Mouse (Mus musculus) midbrain, embryonic 13.5 days (tissue): Measurements from ENCODE around the gene Tmem40. TPM values are rescaled to one million over a fixed set of nuclear protein-coding genes. Genes with fewer than 3 reads are reported as not detected.

ENCODE experiments used
- ATAC-seq: fragments of 200-750 bp; cut with Nextera tagmentation; 2 replicates; pipeline ENCODE4 v1.8.0; 2017; ENCODE audit warnings: mild to moderate bottlenecking, moderate TSS enrichment, moderate library complexity
- H3K27ac ChIP-seq: fragments of 300-500 bp; sonication (generic); 2 replicates; pipeline ENCODE4 v1.5.1; 2015; ENCODE audit warnings: inconsistent platforms, mild to moderate bottlenecking, moderate library complexity
- H3K27me3 ChIP-seq: fragments of 300-500 bp; sonication (generic); 2 replicates; pipeline ENCODE4 v1.6.1; 2015; ENCODE audit warnings: mild to moderate bottlenecking, inconsistent platforms
- H3K36me3 ChIP-seq: fragments of 300-500 bp; sonication (generic); 2 replicates; pipeline ENCODE4 v1.6.1; 2015; ENCODE audit warnings: mild to moderate bottlenecking, inconsistent platforms
- H3K4me1 ChIP-seq: fragments of 300-500 bp; sonication (generic); replicated peaks from 2 replicates; pipeline ENCODE4 v1.6.1; 2015; ENCODE audit warnings: inconsistent platforms
- H3K4me2 ChIP-seq: fragments of 300-500 bp; sonication (generic); replicated peaks from 2 replicates; pipeline ENCODE4 v1.6.1; 2015; ENCODE audit warnings: moderate library complexity, mild to moderate bottlenecking, inconsistent platforms
- H3K4me3 ChIP-seq: fragments of 300-500 bp; sonication (generic); replicated peaks from 2 replicates; pipeline ENCODE4 v1.5.1; 2015; ENCODE audit warnings: mild to moderate bottlenecking, inconsistent platforms
- H3K9ac ChIP-seq: fragments of 300-500 bp; sonication (generic); replicated peaks from 2 replicates; pipeline ENCODE4 v1.6.1; 2015; ENCODE audit warnings: mild to moderate bottlenecking, inconsistent platforms
- H3K9me3 ChIP-seq: fragments of 300-500 bp; sonication (generic); 2 replicates; pipeline ENCODE4 v1.6.1; 2016; ENCODE audit warnings: mild to moderate bottlenecking, inconsistent platforms
- WGBS: fragments of 180-500 bp; shearing (Covaris S2); methylation state at CpG from one replicate; pipeline ENCODE4 v1.1.7; 2015; 5-methylcytosine and 5-hydroxymethylcytosine counted together
- polyA plus RNA-seq: library from polyadenylated mRNA; unstranded; fragments of >200 nt; fragmentation: Nextera tagmentation; extraction: Ambion mirVana; gene quantifications from 2 replicates; pipeline ENCODE4 v1.2.1, GENCODE M21; 2015

The Tmem40 gene
- polyA plus RNA-seq, 1 experiment from 2014 or later, result 0.79 TPM

- Histone ChIP-seq H3K36me3 (peaks cover 99% of the 10 kb centered on the region), H3K4me1 (no peaks in the 10 kb centered on the region), H3K27me3 (no peaks in the 10 kb centered on the region), H3K4me3 (no peak overlapping the region), H3K9ac (no peak overlapping the region), H3K9me3 (no peaks in the 10 kb centered on the region), H3K27ac (no peak overlapping the region), H3K4me2 (no peak overlapping the region)
- no peak for ATAC-seq
- 82% methylated on average over 10 of the region's 10 CpGs for WGBS
These were observed 28.8 kb upstream of the Tmem40 start for GRCm38 (mm10) chr6:115791016-115791415.

- ATAC-seq, result no peak
- H3K4me1 ChIP-seq, result no peaks in the 10 kb centered on the region
- WGBS, result 95% methylated on average over 3 of the region's 3 CpGs
- no peaks in the 10 kb centered on the region for H3K27me3 ChIP-seq
- H3K4me2 ChIP-seq, result no peak overlapping the region
- H3K27ac ChIP-seq, result no peak overlapping the region
- H3K9me3 ChIP-seq, result no peaks in the 10 kb centered on the region
- H3K4me3 ChIP-seq, result no peak overlapping the region
- no peak overlapping the region for H3K9ac ChIP-seq
- H3K36me3 ChIP-seq, result peaks cover 84% of the 10 kb centered on the region
These were observed 20.6 kb upstream of the Tmem40 start for GRCm38 (mm10) chr6:115782781-115783180.

GRCm38 (mm10) chr6:115776363-115776762 is 14.2 kb upstream of the Tmem40 start:
- peak overlapping the region; percentile 41; the same call in 1 of the 2 replicates for H3K9ac ChIP-seq
- no peak for ATAC-seq
- peak overlapping the region; percentile 75 for H3K4me3 ChIP-seq

GRCm38 (mm10) chr6:115775838-115776237 is 13.6 kb upstream of the Tmem40 start:
- no peak for ATAC-seq
- Histone ChIP-seq H3K27me3 (no peaks in the 10 kb centered on the region), H3K9me3 (no peaks in the 10 kb centered on the region), H3K27ac (no peak overlapping the region; the same call in 1 of the 2 replicates), H3K9ac (peak overlapping the region; percentile 87), H3K36me3 (peaks cover 15% of the 10 kb centered on the region), H3K4me1 (peaks cover 31% of the 10 kb centered on the region), H3K4me2 (peak overlapping the region; percentile 77), H3K4me3 (peak overlapping the region; percentile 75)
- 52% methylated on average over 3 of the region's 3 CpGs for WGBS

More at GRCm38 (mm10) chr6:115776363-115776762, 14.2 kb upstream of the Tmem40 start:
- H3K9me3 ChIP-seq, result no peaks in the 10 kb centered on the region
- no peaks in the 10 kb centered on the region for H3K27me3 ChIP-seq
- H3K4me1 ChIP-seq, result peaks cover 31% of the 10 kb centered on the region
- peaks cover 20% of the 10 kb centered on the region for H3K36me3 ChIP-seq
- 76% methylated on average over 9 of the region's 9 CpGs for whole genome bisulfite sequencing
- peak overlapping the region; percentile 77 for H3K4me2 ChIP-seq
- no peak overlapping the region for H3K27ac ChIP-seq

GRCm38 (mm10) chr6:115774501-115774921 is 12.3 kb upstream of the Tmem40 start, which contains the start of gene Cand2:
Gene Cand2 (plus strand): TSS chr6:115774538.
- Histone ChIP-seq H3K27ac (peak within 1 kb of the TSS; percentile 76), H3K9me3 (no peaks in the 10 kb centered on the region), H3K9ac (peak within 1 kb of the TSS; percentile 87), H3K27me3 (no peaks in the 10 kb centered on the region), H3K4me3 (peak within 1 kb of the TSS; percentile 75), H3K36me3 (peaks cover 6% of the 10 kb centered on the region; the same call in 1 of the 2 replicates), H3K4me2 (peak within 1 kb of the TSS; percentile 77), H3K4me1 (peaks cover 31% of the 10 kb centered on the region)
- peak; percentile 87 for ATAC-seq
- 0% methylated on average over 19 of the region's 28 CpGs for WGBS

- Histone ChIP-seq H3K27ac (peak overlapping the region; percentile 53), H3K27me3 (no peaks in the 10 kb centered on the region), H3K9me3 (no peaks in the 10 kb centered on the region), H3K4me1 (peaks cover 31% of the 10 kb centered on the region), H3K4me3 (peak overlapping the region; percentile 75), H3K4me2 (peak overlapping the region; percentile 77), H3K36me3 (peaks cover 5% of the 10 kb centered on the region; the same call in 1 of the 2 replicates), H3K9ac (peak overlapping the region; percentile 54)
- ATAC-seq, result peak; percentile 87
- WGBS, result under 1% methylated on average over 12 of the region's 14 CpGs
These were observed 11.8 kb upstream of the Tmem40 start for GRCm38 (mm10) chr6:115773966-115774413.

DNA sequence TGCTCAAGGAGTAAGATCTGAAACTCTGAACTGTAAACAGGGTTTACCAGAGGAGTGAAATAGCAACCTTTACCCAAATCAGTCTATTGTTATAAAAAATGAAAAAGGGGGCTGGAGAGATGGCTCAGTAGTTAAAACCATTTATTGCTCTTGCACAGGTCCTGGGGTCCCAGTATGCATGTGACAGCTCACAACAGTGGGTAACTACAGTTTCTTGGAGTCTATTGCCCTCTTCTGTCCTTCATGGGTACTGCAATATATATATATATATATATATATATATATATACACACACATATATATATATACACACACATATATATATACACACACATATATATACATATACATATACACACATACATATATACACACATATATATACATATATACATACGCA is 10.4 kb upstream of the Tmem40 start:
- no peak overlapping the region for H3K4me2 ChIP-seq
- H3K4me1 ChIP-seq, result peaks cover 31% of the 10 kb centered on the region
- 78% methylated on average over 1 of the region's 1 CpGs for WGBS
- no peaks in the 10 kb centered on the region for H3K27me3 ChIP-seq
- H3K36me3 ChIP-seq, result no peaks in the 10 kb centered on the region
- no peak overlapping the region for H3K9ac ChIP-seq
- ATAC-seq, result no peak
- H3K9me3 ChIP-seq, result no peaks in the 10 kb centered on the region
- no peak overlapping the region for H3K4me3 ChIP-seq
- H3K27ac ChIP-seq, result no peak overlapping the region

DNA sequence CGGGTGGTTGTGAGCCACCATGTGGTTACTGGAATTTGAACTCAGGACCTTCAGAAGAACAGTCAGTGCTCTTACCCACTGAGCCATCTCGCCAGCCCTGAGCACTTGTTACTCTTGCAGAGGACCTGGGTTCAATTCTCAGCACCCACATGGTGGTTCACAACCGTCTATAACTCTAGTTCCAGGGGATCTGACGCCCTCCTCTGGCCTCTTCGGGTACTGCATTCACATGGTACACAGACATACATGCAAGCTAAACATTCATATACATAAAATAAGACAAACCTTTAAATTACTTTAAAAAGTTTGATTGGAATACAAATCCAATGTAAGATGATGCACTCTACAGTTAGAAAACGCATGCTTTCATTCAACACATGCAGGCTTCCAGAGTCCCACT is 10.0 kb upstream of the Tmem40 start:
- Histone ChIP-seq H3K9me3 (no peaks in the 10 kb centered on the region), H3K36me3 (no peaks in the 10 kb centered on the region), H3K9ac (no peak overlapping the region), H3K27me3 (no peaks in the 10 kb centered on the region), H3K27ac (no peak overlapping the region), H3K4me3 (no peak overlapping the region), H3K4me2 (no peak overlapping the region), H3K4me1 (peaks cover 31% of the 10 kb centered on the region)
- WGBS, result 77% methylated on average over 6 of the region's 6 CpGs
- no peak for ATAC-seq

DNA sequence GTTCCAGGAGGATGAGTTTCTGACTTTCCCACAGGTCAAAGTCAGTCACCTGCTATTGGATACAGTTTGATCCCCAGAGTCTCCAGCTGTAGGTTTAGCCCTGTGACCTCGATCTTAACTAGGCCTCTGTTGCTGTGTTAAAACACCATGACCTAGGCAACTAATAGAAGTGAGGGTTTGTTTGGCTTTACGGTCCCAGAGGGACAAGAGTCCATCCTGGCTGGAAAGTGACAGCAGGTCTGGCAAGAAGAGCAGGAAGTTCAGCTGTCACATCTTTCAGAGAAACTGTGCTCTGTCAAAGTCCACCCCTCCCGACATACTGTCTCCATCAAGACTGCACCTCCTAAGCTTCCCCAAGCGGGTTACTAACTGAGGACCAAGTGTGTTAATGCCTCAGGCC is 8.6 kb upstream of the Tmem40 start:
- Histone ChIP-seq H3K36me3 (no peaks in the 10 kb centered on the region), H3K4me3 (no peak overlapping the region), H3K9me3 (no peaks in the 10 kb centered on the region), H3K27me3 (no peaks in the 10 kb centered on the region), H3K4me1 (peaks cover 17% of the 10 kb centered on the region), H3K9ac (no peak overlapping the region), H3K27ac (no peak overlapping the region), H3K4me2 (no peak overlapping the region)
- no peak for ATAC-seq
- 87% methylated on average over 4 of the region's 4 CpGs for WGBS

GRCm38 (mm10) chr6:115770059-115770670 is 8.0 kb upstream of the Tmem40 start:
- H3K27ac ChIP-seq, result no peak overlapping the region
- 83% methylated on average over 20 of the region's 20 CpGs for WGBS

GRCm38 (mm10) chr6:115768207-115768606 is 6.0 kb upstream of the Tmem40 start:
- Histone ChIP-seq H3K4me3 (no peak overlapping the region), H3K4me1 (peaks cover 8% of the 10 kb centered on the region), H3K27me3 (no peaks in the 10 kb centered on the region), H3K4me2 (no peak overlapping the region), H3K9me3 (no peaks in the 10 kb centered on the region), H3K36me3 (no peaks in the 10 kb centered on the region), H3K9ac (no peak overlapping the region), H3K27ac (no peak overlapping the region)
- 95% methylated on average over 4 of the region's 4 CpGs for WGBS
- no peak for ATAC-seq

More at GRCm38 (mm10) chr6:115770059-115770670, 8.0 kb upstream of the Tmem40 start:
- no peaks in the 10 kb centered on the region for H3K9me3 ChIP-seq
- H3K27me3 ChIP-seq, result no peaks in the 10 kb centered on the region
- no peak overlapping the region for H3K4me3 ChIP-seq
- no peak for ATAC-seq
- peaks cover 10% of the 10 kb centered on the region for H3K4me1 ChIP-seq
- H3K9ac ChIP-seq, result no peak overlapping the region
- no peak overlapping the region for H3K4me2 ChIP-seq
- no peaks in the 10 kb centered on the region for H3K36me3 ChIP-seq

- H3K9ac ChIP-seq, result no peak overlapping the region
- no peaks in the 10 kb centered on the region for H3K27me3 ChIP-seq
- H3K4me3 ChIP-seq, result no peak overlapping the region
- no peak for ATAC-seq
- no peaks in the 10 kb centered on the region for H3K9me3 ChIP-seq
- H3K27ac ChIP-seq, result no peak overlapping the region
- WGBS, result 42% methylated on average over 9 of the region's 9 CpGs
- H3K4me2 ChIP-seq, result no peak overlapping the region
- H3K36me3 ChIP-seq, result no peaks in the 10 kb centered on the region
- H3K4me1 ChIP-seq, result peaks cover 9% of the 10 kb centered on the region
These were observed 5.1 kb upstream of the Tmem40 start for GRCm38 (mm10) chr6:115767357-115767756.
